Mouse (Mus musculus): ENCODE data around the gene Taok3. TPM values are rescaled to one million over a fixed set of nuclear protein-coding genes. Genes with fewer than 3 reads are reported as not detected.
A peak's percentile ranks its signal among the peaks of the same experiment; 100 is the strongest.

Gene Taok3
- total and polyA plus RNA-seq, 3 experiments, result 3.1 to 7.8 (median 6.2) TPM

GRCm38 (mm10) chr5:117295011-117295410, 175.1 kb downstream of the Taok3 start:
- H3K79me2 ChIP-seq (replicated peaks; ENCODE audit: control insufficient read depth, insufficient read depth, low read length), result no peaks in the 10 kb centered on the region
- H3K4me1 ChIP-seq (ENCODE audit: control insufficient read depth, insufficient read depth, low read length), result no peaks in the 10 kb centered on the region
- no peak overlapping the region for H3K4me3 ChIP-seq
- TF ChIP-seq POLR2A (IDR thresholded peaks at IDR 0.05; ENCODE audit: insufficient read depth, low read depth, low read length), result no peak
- no peak for TF ChIP-seq EP300 (IDR thresholded peaks at IDR 0.05; ENCODE audit: insufficient read depth, low read depth, low read length)
- no peak overlapping the region for H3K9ac ChIP-seq (ENCODE audit: low read depth, low read length)
- WGBS, result 91% methylated on average over 8 of the region's 8 CpGs
- intact Hi-C loops (cut with DNase I), result no loop called here
- H3K36me3 ChIP-seq (ENCODE audit: control insufficient read depth, insufficient read depth, low read length), result no peaks in the 10 kb centered on the region
- no peak overlapping the region for H3K27ac ChIP-seq
- DNase-seq, result no peak
- no peaks in the 10 kb centered on the region for H3K27me3 ChIP-seq (ENCODE audit: control insufficient read depth, insufficient read depth, low read length)

- no peak overlapping the region for H3K9ac ChIP-seq (ENCODE audit: low read depth, low read length)
- TF ChIP-seq CTCF (IDR thresholded peaks at IDR 0.05) (no peak), EP300 (IDR thresholded peaks at IDR 0.05; ENCODE audit: insufficient read depth, low read depth, low read length) (no peak), POLR2A (IDR thresholded peaks at IDR 0.05; ENCODE audit: insufficient read depth, low read depth, low read length) (no peak)
- no peak for DNase-seq
Observed at GRCm38 (mm10) chr5:117302899-117303298, 183.0 kb downstream of the Taok3 start.

GRCm38 (mm10) chr5:117303691-117304579, 184.0 kb downstream of the Taok3 start:
- H3K27ac ChIP-seq, result no peak overlapping the region
- TF ChIP-seq EP300 (IDR thresholded peaks at IDR 0.05; ENCODE audit: insufficient read depth, low read depth, low read length) (no peak), CTCF (IDR thresholded peaks at IDR 0.05) (no peak), POLR2A (IDR thresholded peaks at IDR 0.05; ENCODE audit: insufficient read depth, low read depth, low read length) (no peak)

More at GRCm38 (mm10) chr5:117302899-117303298, 183.0 kb downstream of the Taok3 start:
- 46% methylated on average over 3 of the region's 3 CpGs for WGBS
- intact Hi-C loops (cut with DNase I), result no loop called here
- Histone ChIP-seq H3K4me3 (no peak overlapping the region), H3K27ac (no peak overlapping the region), H3K79me2 (replicated peaks; ENCODE audit: control insufficient read depth, insufficient read depth, low read length) (no peaks in the 10 kb centered on the region), H3K27me3 (ENCODE audit: control insufficient read depth, insufficient read depth, low read length) (no peaks in the 10 kb centered on the region), H3K4me1 (ENCODE audit: control insufficient read depth, insufficient read depth, low read length) (peaks cover 1% of the 10 kb centered on the region; the same call in 1 of the 2 replicates), H3K36me3 (ENCODE audit: control insufficient read depth, insufficient read depth, low read length) (no peaks in the 10 kb centered on the region)

DNA sequence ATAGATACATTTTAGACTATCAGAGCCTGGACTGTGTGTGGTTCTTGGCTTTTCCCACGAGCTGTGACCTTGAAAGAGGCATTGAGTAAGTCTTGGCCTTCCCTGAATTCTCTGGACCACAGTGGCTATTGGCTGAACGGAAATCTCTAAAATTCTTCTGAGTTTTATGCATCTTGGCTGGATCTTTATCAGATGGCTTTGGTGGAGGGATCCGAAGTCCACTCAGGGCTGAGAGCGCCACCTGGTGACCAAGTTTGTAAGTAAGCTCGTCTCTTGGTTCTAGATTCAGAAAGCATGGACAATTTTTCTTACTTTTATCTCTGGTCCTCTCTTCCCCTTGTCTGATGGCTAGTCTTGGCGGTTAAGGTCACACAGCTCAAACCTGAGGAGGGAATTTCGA, 185.0 kb downstream of the Taok3 start:
- TF ChIP-seq EP300 (IDR thresholded peaks at IDR 0.05; ENCODE audit: insufficient read depth, low read depth, low read length) (no peak), CTCF (IDR thresholded peaks at IDR 0.05) (peak; percentile 83)
- DNase-seq, result peak; percentile 60 to 77
- intact Hi-C loops (cut with DNase I), result loop anchor here (5.0 kb wide), 1 partner anchor 188 kb away; the partner anchor contains the start of gene Suds3
- Histone ChIP-seq H3K36me3 (ENCODE audit: control insufficient read depth, insufficient read depth, low read length) (no peaks in the 10 kb centered on the region), H3K27ac (no peak overlapping the region), H3K27me3 (ENCODE audit: control insufficient read depth, insufficient read depth, low read length) (no peaks in the 10 kb centered on the region), H3K79me2 (replicated peaks; ENCODE audit: control insufficient read depth, insufficient read depth, low read length) (no peaks in the 10 kb centered on the region), H3K9ac (ENCODE audit: low read depth, low read length) (no peak overlapping the region), H3K4me1 (ENCODE audit: control insufficient read depth, insufficient read depth, low read length) (peaks cover 1% of the 10 kb centered on the region; the same call in 1 of the 2 replicates), H3K4me3 (no peak overlapping the region)
- 50% methylated on average over 7 of the region's 7 CpGs for WGBS

More at GRCm38 (mm10) chr5:117303691-117304579, 184.0 kb downstream of the Taok3 start:
- peaks cover 1% of the 10 kb centered on the region; the same call in 1 of the 2 replicates for H3K4me1 ChIP-seq (ENCODE audit: control insufficient read depth, insufficient read depth, low read length)
- H3K9ac ChIP-seq (ENCODE audit: low read depth, low read length), result no peak overlapping the region
- intact Hi-C loops (cut with DNase I), result no loop called here
- no peaks in the 10 kb centered on the region for H3K36me3 ChIP-seq (ENCODE audit: control insufficient read depth, insufficient read depth, low read length)
- H3K27me3 ChIP-seq (ENCODE audit: control insufficient read depth, insufficient read depth, low read length), result no peaks in the 10 kb centered on the region
- WGBS, result 52% methylated on average over 18 of the region's 18 CpGs
- no peak overlapping the region for H3K4me3 ChIP-seq
- DNase-seq, result no peak
- no peaks in the 10 kb centered on the region for H3K79me2 ChIP-seq (replicated peaks; ENCODE audit: control insufficient read depth, insufficient read depth, low read length)

DNA sequence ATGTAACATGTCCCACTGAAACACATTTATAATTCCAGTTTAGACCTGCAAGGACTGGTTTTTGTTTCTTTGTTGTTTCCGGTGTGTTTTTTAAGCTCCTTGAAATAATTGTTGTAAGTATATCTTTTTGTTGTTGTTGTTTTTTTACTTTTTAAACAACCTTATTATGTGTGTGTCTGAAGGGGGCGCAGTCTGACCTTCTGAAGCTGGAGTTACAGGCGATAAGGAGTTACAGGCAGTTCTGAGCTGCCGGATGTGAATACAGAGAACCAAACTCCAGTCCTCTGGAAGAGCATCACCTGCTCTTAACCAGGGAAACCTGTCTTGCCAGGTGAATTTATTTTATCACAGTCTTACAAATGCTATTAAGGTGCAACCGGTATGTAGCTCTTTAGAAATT, 185.8 kb downstream of the Taok3 start:
- no peak for DNase-seq
- 89% methylated on average over 5 of the region's 5 CpGs for WGBS
- H3K4me3 ChIP-seq, result no peak overlapping the region

GRCm38 (mm10) chr5:117306826-117307225, 186.9 kb downstream of the Taok3 start:
- Histone ChIP-seq H3K9ac (ENCODE audit: low read depth, low read length) (no peak overlapping the region), H3K36me3 (ENCODE audit: control insufficient read depth, insufficient read depth, low read length) (no peaks in the 10 kb centered on the region), H3K4me1 (ENCODE audit: control insufficient read depth, insufficient read depth, low read length) (peaks cover 1% of the 10 kb centered on the region; the same call in 1 of the 2 replicates), H3K27me3 (ENCODE audit: control insufficient read depth, insufficient read depth, low read length) (no peaks in the 10 kb centered on the region), H3K4me3 (no peak overlapping the region), H3K27ac (no peak overlapping the region), H3K79me2 (replicated peaks; ENCODE audit: control insufficient read depth, insufficient read depth, low read length) (no peaks in the 10 kb centered on the region)
- DNase-seq, result no peak
- 90% methylated on average over 2 of the region's 2 CpGs for WGBS
- TF ChIP-seq POLR2A (IDR thresholded peaks at IDR 0.05; ENCODE audit: insufficient read depth, low read depth, low read length) (no peak), EP300 (IDR thresholded peaks at IDR 0.05; ENCODE audit: insufficient read depth, low read depth, low read length) (no peak), CTCF (IDR thresholded peaks at IDR 0.05) (peak; percentile 30)
- intact Hi-C loops (cut with DNase I), result loop anchor here (1.0 to 5.0 kb wide), 3 partner anchors 101 to 190 kb away; partner anchors contain the start of gene Suds3

More for the DNA sequence above, 185.8 kb downstream of the Taok3 start:
- no peak overlapping the region for H3K27ac ChIP-seq
- TF ChIP-seq EP300 (IDR thresholded peaks at IDR 0.05; ENCODE audit: insufficient read depth, low read depth, low read length) (no peak), CTCF (IDR thresholded peaks at IDR 0.05) (no peak), POLR2A (IDR thresholded peaks at IDR 0.05; ENCODE audit: insufficient read depth, low read depth, low read length) (no peak)
- no peaks in the 10 kb centered on the region for H3K27me3 ChIP-seq (ENCODE audit: control insufficient read depth, insufficient read depth, low read length)
- no peak overlapping the region for H3K9ac ChIP-seq (ENCODE audit: low read depth, low read length)
- no peaks in the 10 kb centered on the region for H3K79me2 ChIP-seq (replicated peaks; ENCODE audit: control insufficient read depth, insufficient read depth, low read length)
- peaks cover 1% of the 10 kb centered on the region; the same call in 1 of the 2 replicates for H3K4me1 ChIP-seq (ENCODE audit: control insufficient read depth, insufficient read depth, low read length)
- H3K36me3 ChIP-seq (ENCODE audit: control insufficient read depth, insufficient read depth, low read length), result no peaks in the 10 kb centered on the region
- intact Hi-C loops (cut with DNase I), result loop anchor here (5.0 kb wide), 1 partner anchor 188 kb away; the partner anchor contains the start of gene Suds3
